Mouse (Mus musculus): ENCODE results near the gene Gm2888. TPM values are rescaled to one million over a fixed set of nuclear protein-coding genes. Genes with fewer than 3 reads are reported as not detected.
"Not testable (repeated sequence)": the region's sequence is repeated elsewhere in the genome, so short reads cannot be mapped to it uniquely, and the experiment has no call there.

Gm2888 gene
- not detected for total RNA-seq (2021)

DNA sequence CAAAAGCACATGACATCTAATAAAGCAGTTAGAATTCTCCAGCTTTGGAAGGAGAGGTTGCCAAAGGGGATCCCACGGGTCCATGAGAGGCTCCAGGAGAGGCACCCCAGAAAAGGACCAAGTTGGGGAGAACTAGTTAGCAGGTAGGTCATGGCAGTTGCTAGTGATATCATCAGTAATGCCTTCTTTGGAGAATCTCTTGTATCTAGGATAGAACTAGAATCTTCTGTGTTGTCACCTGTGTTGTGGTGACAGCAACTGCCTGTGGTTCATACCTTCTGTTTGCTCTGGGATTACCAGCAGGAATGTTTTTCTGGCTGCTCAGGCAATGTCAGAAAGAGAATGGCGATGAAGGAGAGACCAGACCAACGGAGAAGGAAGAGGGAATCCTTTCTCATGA, at the start of gene Gm2888:
Gene Gm2888, plus strand, starts transcription at position 301 of the 400 bp plus-strand sequence.
- intact Hi-C loops (cut with DNase I); DNase-seq: not testable (repeated sequence)

DNA sequence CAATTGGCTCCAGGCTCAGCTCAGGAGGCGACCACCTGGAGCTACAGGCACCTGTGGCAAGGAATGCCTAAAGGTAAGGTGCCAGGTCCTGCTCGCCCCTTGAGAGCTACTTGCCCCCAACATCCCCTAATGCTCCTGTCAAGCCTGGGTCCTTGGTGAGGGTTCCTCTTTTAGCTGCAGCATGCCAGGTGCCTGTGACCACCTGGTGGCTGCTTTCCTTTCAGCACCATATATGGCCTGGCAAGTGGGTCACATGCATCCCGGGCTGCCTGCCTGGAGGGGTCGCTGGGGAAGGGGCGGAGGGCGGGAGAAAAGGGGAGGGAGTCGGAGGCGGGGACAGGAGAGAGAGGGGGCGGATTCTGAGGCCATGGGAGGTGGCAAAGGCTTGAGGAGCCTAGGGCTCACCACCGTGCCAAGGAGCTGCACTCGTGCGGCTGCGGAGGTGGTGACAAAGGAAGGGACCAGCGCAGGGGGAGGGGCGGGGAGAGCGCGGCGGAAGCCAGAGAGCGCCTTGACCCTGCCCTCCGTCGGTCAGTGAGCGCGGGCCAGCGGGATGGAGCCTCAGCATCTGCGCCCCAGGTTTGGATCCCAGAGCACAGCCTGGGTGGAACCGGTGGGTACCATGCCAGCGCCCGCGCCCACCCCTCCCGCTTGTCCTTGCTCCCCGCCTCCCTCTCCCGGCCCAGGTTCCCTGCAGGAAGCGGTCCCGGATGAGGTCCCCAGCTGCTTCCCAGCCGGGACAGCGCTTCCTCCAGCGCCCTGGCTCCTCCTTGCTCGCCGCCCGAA, 19.1 kb downstream of the Gm2888 start, which contains the start of gene Gm2897:
Gene Gm2897, plus strand, starts transcription at position 559 of the 786 bp plus-strand sequence.
- peak; percentile 9 to 14 for DNase-seq
- intact Hi-C loops (cut with DNase I), result not testable (repeated sequence)

DNA sequence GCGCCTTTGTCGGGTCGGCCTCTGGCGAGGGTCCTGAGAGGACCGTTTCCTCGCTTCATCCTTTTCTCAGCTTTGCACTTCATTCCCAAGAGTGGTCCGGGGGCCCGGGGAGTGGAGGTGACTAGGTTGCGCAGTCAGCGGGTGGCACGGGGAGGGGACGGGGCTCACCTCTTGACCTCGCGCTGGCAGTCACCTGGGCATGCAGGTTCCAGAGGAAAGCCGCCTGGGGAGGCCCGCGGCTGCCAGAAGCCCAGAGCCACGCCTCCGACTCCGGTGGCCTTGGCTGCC, 19.7 kb downstream of the Gm2888 start:
- intact Hi-C loops (cut with DNase I), result not testable (repeated sequence)
- peak in 1 of 2 experiments; percentile 25 for DNase-seq

DNA sequence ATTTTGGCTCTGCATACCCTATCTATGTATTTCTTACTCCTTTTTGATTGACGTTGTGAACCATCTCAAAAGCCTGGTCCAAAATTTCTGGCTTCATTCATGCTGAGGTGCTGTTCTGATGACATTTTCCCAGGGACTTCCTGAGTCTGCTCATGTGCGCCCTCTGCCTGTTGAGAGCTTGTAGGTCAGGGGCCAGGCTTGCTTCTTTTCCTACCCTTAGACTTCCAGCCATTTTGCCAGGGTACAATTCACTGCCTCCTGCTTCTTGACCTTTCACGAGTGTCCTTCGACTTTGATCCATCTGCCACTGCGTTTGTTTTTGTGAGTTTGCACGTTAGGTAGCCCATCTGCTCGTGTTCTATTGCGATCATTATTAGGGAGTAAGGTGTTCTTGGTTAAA, 20.3 kb downstream of the Gm2888 start:
- intact Hi-C loops (cut with DNase I), result not testable (repeated sequence)
- peak in 1 of 2 experiments; percentile 6 for DNase-seq

Other genes with a start within 250 kb of the Gm2888 start
- gene Gm2897, start 19.3 kb downstream of the Gm2888 start, total RNA-seq (2021), result under 1 TPM; 0.33 to 0.35 TPM
- gene Gm10340, start 104.0 kb downstream of the Gm2888 start, total RNA-seq (2021), result not detected
- not detected for gene Gm5795, start 158.3 kb downstream of the Gm2888 start, total RNA-seq (2021)
- 1 to 10 TPM; 1.5 to 1.6 TPM for gene D830030K20Rik, start 178.5 kb downstream of the Gm2888 start, total RNA-seq (2021)

Measured in heart, postnatal 36 days (tissue).